Mouse (Mus musculus): ENCODE measurements around the gene Slc26a1.

The Slc26a1 gene

DNA sequence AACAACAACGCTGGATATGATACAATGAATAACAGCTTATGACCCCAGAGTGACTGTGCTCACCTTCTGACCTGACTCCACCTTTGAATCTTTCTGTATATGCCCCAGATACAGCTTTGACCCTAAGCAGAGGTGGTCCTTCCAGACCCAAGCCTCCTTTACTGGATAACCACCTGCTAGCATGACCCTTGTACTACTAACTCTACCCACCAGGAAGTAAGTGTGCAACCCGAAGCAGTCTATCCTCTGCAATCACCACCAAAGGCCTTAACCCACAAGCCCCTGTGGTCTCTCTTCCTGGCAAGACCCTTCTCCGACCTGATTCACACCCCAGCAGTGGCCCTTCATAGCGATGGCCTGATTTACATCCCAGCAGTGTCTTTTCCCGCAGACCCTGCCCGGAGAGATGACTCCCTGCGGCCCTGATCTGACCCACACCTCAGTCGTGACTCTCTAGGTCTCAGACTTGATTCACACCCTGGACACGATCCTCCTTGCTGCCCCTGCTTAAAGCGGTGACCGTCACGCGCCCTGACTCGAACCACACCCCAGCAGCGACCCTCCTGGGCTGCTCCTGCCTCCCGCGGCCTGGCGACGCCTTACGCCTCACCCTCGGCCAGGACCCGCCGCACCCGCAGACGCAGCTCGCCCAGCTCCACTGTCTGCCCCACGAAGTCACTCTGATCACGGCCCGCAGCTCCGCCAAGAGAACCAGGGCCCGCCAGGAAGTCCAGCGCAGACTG, 46.3 kb downstream of the Slc26a1 start:
- intact Hi-C loops (cut with DNase I), result no loop called here

DNA sequence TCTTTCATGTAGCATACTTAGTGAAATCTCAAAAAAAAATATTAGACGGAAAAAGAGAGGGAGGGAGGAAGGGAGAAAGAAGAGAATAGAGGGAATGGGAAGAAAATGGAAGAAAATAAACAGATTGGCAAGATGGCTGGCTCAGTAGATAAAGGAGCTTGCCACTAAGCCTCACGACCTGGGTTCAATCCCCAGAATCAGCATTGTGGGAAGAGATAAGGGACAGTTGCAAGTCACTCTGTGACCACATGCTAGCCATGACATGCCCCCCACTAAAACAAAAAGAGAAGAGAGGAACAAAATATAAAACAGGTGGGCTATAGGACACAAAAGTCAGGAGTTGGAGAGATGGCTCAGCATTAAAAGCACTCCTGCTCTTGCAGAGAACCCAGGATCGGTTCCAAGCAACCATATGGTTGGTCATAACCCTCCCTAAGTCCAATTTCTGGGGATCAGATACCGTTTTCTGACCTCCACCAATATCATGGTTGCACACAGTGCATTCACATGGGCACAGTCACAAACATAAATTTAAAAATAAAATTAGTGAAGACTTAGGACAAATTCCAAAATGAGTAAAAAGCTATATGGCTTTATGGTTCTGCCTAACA, 49.2 kb downstream of the Slc26a1 start:
- intact Hi-C loops (cut with DNase I), result no loop called here

DNA sequence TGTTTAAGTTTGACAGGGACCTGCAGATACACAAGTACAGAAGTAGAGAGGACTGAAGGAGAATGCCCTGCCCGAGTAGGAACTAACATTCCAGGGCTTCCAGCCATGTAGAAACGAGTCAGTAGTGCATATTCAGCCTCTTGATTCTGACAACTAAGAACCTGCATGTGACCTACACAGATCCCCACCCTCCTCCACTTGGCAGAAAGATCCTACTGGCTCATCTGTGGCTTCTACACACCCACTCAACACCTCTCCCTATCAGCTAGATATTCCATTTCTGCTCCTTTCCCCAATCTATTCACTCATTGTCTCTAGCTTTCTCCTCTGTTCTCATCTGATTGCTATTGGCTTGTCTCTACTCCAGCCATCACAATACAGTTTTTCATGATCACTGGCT, 53.5 kb downstream of the Slc26a1 start:
- intact Hi-C loops (cut with DNase I), result no loop called here

All from adrenal gland (tissue).